Mouse (Mus musculus) liver, adult 2 months (tissue): ENCODE results near the gene 1110004F10Rik.
"Not testable (repeated sequence)": the region's sequence is repeated elsewhere in the genome, so short reads cannot be mapped to it uniquely, and the experiment has no call there.

Experiments
- CTCF ChIP-seq: fragments of 200-500 bp; IDR thresholded peaks from 2 replicates; pipeline ENCODE4 v1.5.1; 2011; ENCODE audit warnings: low read depth, low read length, control low read depth
- POLR2A ChIP-seq: fragments of 200-500 bp; IDR thresholded peaks from 2 replicates; pipeline ENCODE4 v1.6.1; 2011; ENCODE audit warnings: low read length, control low read depth; ENCODE audit not compliant: insufficient read depth; ENCODE audit errors: extremely low read depth

- TF ChIP-seq CTCF, POLR2A: not testable (repeated sequence)
Observed at GRCm38 (mm10) chr7:116084366-116084765, 45.2 kb downstream of the 1110004F10Rik start, which contains the start of gene Gm4353.
